Mouse (Mus musculus) bone marrow, adult 2 months (tissue): ENCODE results near the gene Ccdc169.

ENCODE experiments used
- CTCF ChIP-seq: fragments of 200-500 bp; IDR thresholded peaks from 2 replicates; pipeline ENCODE4 v1.5.1; 2011; ENCODE audit warnings: low read length, control low read depth; ENCODE audit not compliant: control insufficient read depth, insufficient read depth
- POLR2A ChIP-seq: fragments of 200-500 bp; IDR thresholded peaks from 2 replicates; pipeline ENCODE4 v1.6.1; 2011; ENCODE audit warnings: low read depth, mild to moderate bottlenecking, control low read depth, low read length, borderline replicate concordance; ENCODE audit not compliant: control insufficient read depth

- TF ChIP-seq POLR2A: no peak
- no peak for TF ChIP-seq CTCF
Measured at GRCm38 (mm10) chr3:55193351-55193750, 56.2 kb downstream of the Ccdc169 start.
